Mouse (Mus musculus) ovary, adult 2 months (tissue): Measurements from ENCODE around the gene Fam206a. TPM values are rescaled to one million over a fixed set of nuclear protein-coding genes. Genes with fewer than 3 reads are reported as not detected.

ENCODE experiments used
- polyA plus RNA-seq: library from polyadenylated mRNA; depleted of rRNA; stranded (reverse); fragments of >200 nt; gene quantifications from 2 replicates; pipeline ENCODE4 v1.2.3, GENCODE M21; 2012; rRNA removed

Fam206a gene
- polyA plus RNA-seq: 3.2 and 3.9 TPM in 2 replicates

DNA sequence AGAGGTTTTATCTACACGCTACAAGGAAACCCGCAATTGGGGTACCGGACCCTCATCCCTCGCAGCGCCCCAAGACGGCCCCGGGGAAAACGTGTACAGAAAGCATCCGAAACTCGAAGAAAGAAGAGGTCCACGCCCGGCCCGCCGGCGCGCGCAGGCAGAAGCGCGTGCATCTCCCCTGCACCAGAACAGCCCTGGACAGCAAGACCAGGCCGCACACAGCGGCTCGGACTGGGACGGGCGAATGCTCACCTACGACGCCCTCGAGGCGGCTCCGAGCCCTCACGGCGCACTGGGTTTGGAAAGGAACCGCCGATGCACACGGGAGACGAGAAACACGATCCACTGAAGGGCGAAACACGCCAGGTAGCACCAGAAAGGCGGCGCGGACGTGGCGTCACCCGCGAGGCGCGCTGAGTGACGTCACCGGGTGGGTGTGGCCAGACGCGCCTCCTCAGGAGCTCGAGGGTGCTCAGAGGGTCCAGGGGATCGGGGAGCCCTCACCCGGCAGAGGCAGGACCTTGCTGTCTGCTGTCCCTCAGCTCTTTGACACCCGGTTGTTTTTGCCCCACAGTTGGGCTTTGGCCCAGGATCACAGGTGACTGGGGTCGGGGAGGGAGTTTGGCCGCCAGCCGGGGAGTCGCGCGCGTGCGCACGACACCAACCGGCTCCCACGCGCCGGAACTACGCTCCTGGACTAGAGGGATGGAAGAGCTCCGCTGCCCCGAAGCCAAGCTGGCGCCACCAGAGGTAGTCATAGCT, at the start of gene Fam206a, which contains the start of gene Elp1:
Gene Fam206a (plus strand): TSS at position 439 of the 762 bp plus-strand sequence.
Gene Elp1 (minus strand): TSS at position 425 of the 762 bp plus-strand sequence.

Other genes starting within 250 kb of the Fam206a start
- gene Gm26657, start 62.3 kb upstream of the Fam206a start, polyA plus RNA-seq: not detected in 2 replicates
- 0.24 TPM in 1 of 2 replicates, not detected in the other for gene Actl7b, start 60.9 kb upstream of the Fam206a start, polyA plus RNA-seq
- gene Actl7a, start 58.9 kb upstream of the Fam206a start, polyA plus RNA-seq: not detected in 2 replicates
- gene Elp1, start within 50 bp of the Fam206a start, polyA plus RNA-seq: 11.6 and 12.6 TPM in 2 replicates
- gene Ctnnal1, start 62.8 kb downstream of the Fam206a start, polyA plus RNA-seq: 11.8 and 14.2 TPM in 2 replicates
- 13.6 and 18.5 TPM in 2 replicates for gene Tmem245, start 145.1 kb downstream of the Fam206a start, polyA plus RNA-seq
- gene Frrs1l, start 188.0 kb downstream of the Fam206a start, polyA plus RNA-seq: 0.03 and 0.05 TPM in 2 replicates